Mouse (Mus musculus) MEL (cell line): ENCODE data around the gene Ctdsp1.

Experiments used
- CHD1 ChIP-seq: IDR thresholded peaks from 2 replicates; pipeline ENCODE4 v1.6.1; 2012; ENCODE audit warnings: low read depth, mild to moderate bottlenecking, inconsistent platforms, low read length, improper control_type of control experiment
- EP300 ChIP-seq, 2 experiments: IDR thresholded peaks; 2 replicates each; pipeline ENCODE4 v1.6.1; 2011; ENCODE audit warnings: improper control_type of control experiment in 2 of 2, low read length in 2 of 2, low read depth in 1 of 2, mild to moderate bottlenecking in 1 of 2
- UBTF ChIP-seq: IDR thresholded peaks from 2 replicates; pipeline ENCODE4 v1.6.1; 2012; ENCODE audit warnings: low read depth, mild to moderate bottlenecking, inconsistent platforms, low read length, improper control_type of control experiment, moderate library complexity, borderline replicate concordance; ENCODE audit not compliant: insufficient read depth

DNA sequence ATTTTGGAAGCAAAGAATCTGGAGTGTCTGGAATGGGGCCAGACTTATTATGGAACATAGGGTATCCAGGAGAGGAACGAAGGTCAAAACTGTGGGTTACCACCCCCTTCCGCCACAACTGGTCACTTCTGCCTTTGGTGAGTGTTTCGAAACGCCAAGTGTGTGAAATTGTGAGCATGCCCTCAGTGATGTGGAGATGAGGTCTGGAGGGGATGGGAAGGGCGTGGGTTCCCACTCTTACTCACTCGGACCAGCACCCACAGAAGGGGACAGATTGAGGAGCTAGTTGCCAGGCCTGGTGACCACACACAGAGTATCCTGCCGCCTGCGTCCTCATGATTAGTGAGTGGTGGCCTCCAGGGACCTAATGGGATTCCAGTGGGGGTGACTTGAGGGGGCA, 16.3 kb upstream of the Ctdsp1 start, which contains the start of gene Slc11a1:
- no peak for TF ChIP-seq CHD1
- TF ChIP-seq UBTF: no peak
- no peak for TF ChIP-seq EP300 (IDR thresholded peaks at IDR 0.05; ENCODE audit: low read depth in 1 of 2, low read length in 2 of 2)
